Comparison of ENCODE assay signal across 8 mouse cellular contexts in the genomic region with DNA sequence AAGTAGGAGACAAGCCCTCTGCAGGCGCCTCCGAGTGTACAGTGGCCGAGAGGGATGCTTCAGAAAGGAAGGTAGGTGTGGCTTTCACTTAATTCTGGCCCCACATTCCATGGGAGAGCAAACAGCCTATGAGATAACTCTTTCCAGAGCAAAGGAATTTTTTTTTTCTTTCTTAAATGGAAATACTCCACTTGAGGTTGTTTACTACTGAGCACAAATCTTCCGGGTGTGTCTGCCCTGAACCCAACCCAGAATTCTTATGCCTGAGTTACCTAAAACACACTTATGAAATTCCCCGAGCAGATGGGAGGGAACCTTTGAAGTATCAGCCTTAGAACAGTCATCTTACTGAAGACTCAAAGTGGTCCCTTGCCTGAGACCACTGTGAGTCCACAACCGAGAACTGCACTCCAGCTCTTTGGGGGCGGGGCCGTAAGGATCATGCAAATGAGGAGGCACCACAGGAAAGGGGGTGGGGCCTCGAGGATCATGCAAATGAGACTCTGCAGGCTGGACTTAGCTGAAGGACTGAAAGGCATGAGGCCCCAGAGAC.
DNase-seq lines count a peak whose midpoint lies in the region; ATAC-seq and TF ChIP-seq lines count a peak whose summit lies in the region.

No protein-coding gene starts in this region.

- no peaks in the 10 kb centered on the region for H3K9me3 ChIP-seq in liver, embryonic 13.5 days (replicated peaks)
- no peaks in the 10 kb centered on the region for H3K9me3 ChIP-seq in liver, embryonic 12.5 days (replicated peaks)
- no peaks in the 10 kb centered on the region for H3K9me3 ChIP-seq in forebrain, embryonic 11.5 days (ENCODE audit: control insufficient read depth, low read length)
- H3K9me3 ChIP-seq in intestine, embryonic 16.5 days (ENCODE audit: control insufficient read depth, low read length), result no peaks in the 10 kb centered on the region

- no peak overlapping the region for H3K9ac ChIP-seq in liver, embryonic 13.5 days
- H3K9ac ChIP-seq in liver, embryonic 12.5 days, result no peak overlapping the region
- H3K9ac ChIP-seq in forebrain, embryonic 11.5 days (ENCODE audit: low read length), result no peak overlapping the region
- no peak overlapping the region for H3K9ac ChIP-seq in intestine, embryonic 16.5 days (ENCODE audit: low read depth, low read length)

- ATAC-seq in liver, embryonic 13.5 days (ENCODE audit: low read depth), result no peak
- ATAC-seq in liver, embryonic 12.5 days, result no peak
- ATAC-seq in forebrain, embryonic 11.5 days (replicated peaks; ENCODE audit: low FRiP score), result peak; percentile 95
- peak; percentile 83 for ATAC-seq in intestine, embryonic 16.5 days

- no peaks in the 10 kb centered on the region for H3K4me1 ChIP-seq in liver, embryonic 13.5 days (replicated peaks)
- H3K4me1 ChIP-seq in liver, embryonic 12.5 days, result no peaks in the 10 kb centered on the region
- H3K4me1 ChIP-seq in forebrain, embryonic 11.5 days (replicated peaks; ENCODE audit: control insufficient read depth, insufficient read depth, low read length), result peaks cover 2% of the 10 kb centered on the region; the same call in 1 of the 2 replicates
- H3K4me1 ChIP-seq in intestine, embryonic 16.5 days (ENCODE audit: control insufficient read depth, insufficient read depth, low read length), result no peaks in the 10 kb centered on the region
- H3K4me1 ChIP-seq in thymus, adult 2 months (replicated peaks; ENCODE audit: control insufficient read depth, insufficient read depth, low read length), result no peaks in the 10 kb centered on the region

- DNase-seq in liver, embryonic 13.5 days, result peak; percentile 25
- DNase-seq in forebrain, embryonic 11.5 days (ENCODE audit: low spot score), result peak; percentile 87
- DNase-seq in lung, postnatal 14 days, result peak; percentile 68
- peak; percentile 17 for DNase-seq in thymus, adult 2 months
- DNase-seq in layer of hippocampus, postnatal 25 days (ENCODE audit: extremely low spot score in 1 of 2, low spot score in 1 of 2), result no peak
- no peak for DNase-seq in ovary, postnatal 10 days (ENCODE audit: low spot score)

- WGBS in liver, embryonic 13.5 days (ENCODE audit: insufficient replicate concordance), result 42% methylated on average over 9 of the region's 9 CpGs
- WGBS in liver, embryonic 12.5 days (ENCODE audit: insufficient replicate concordance), result 46% methylated on average over 9 of the region's 9 CpGs
- 39% methylated on average over 9 of the region's 9 CpGs for WGBS in forebrain, embryonic 11.5 days
- 42% methylated on average over 9 of the region's 9 CpGs for WGBS in intestine, embryonic 16.5 days
- 85% methylated on average over 9 of the region's 9 CpGs for WGBS in thymus, adult 2 months

- H3K36me3 ChIP-seq in liver, embryonic 13.5 days, result no peaks in the 10 kb centered on the region
- no peaks in the 10 kb centered on the region for H3K36me3 ChIP-seq in liver, embryonic 12.5 days
- peaks cover 2% of the 10 kb centered on the region for H3K36me3 ChIP-seq in forebrain, embryonic 11.5 days (ENCODE audit: control insufficient read depth, insufficient read depth, low read length)
- no peaks in the 10 kb centered on the region for H3K36me3 ChIP-seq in intestine, embryonic 16.5 days (ENCODE audit: control insufficient read depth, insufficient read depth, low read length)
- H3K36me3 ChIP-seq in thymus, adult 2 months (ENCODE audit: control insufficient read depth, insufficient read depth, low read length), result no peaks in the 10 kb centered on the region

- TF ChIP-seq POLR2A in thymus, adult 2 months (IDR thresholded peaks at IDR 0.05; ENCODE audit: control insufficient read depth, extremely low read depth, insufficient read depth, low read length, poor library complexity), result no peak

- H3K4me3 ChIP-seq in liver, embryonic 13.5 days (replicated peaks), result no peak overlapping the region
- H3K4me3 ChIP-seq in liver, embryonic 12.5 days, result no peak overlapping the region
- no peak overlapping the region for H3K4me3 ChIP-seq in forebrain, embryonic 11.5 days (ENCODE audit: low read depth, low read length)
- no peak overlapping the region for H3K4me3 ChIP-seq in intestine, embryonic 16.5 days (ENCODE audit: low read length)
- no peak overlapping the region for H3K4me3 ChIP-seq in thymus, adult 2 months (ENCODE audit: control insufficient read depth, insufficient read depth, low read length)

- H3K27me3 ChIP-seq in liver, embryonic 13.5 days, result no peaks in the 10 kb centered on the region
- no peaks in the 10 kb centered on the region for H3K27me3 ChIP-seq in liver, embryonic 12.5 days (replicated peaks)
- no peaks in the 10 kb centered on the region for H3K27me3 ChIP-seq in forebrain, embryonic 11.5 days (ENCODE audit: control insufficient read depth, insufficient read depth, low read length)
- no peaks in the 10 kb centered on the region for H3K27me3 ChIP-seq in intestine, embryonic 16.5 days (replicated peaks; ENCODE audit: control insufficient read depth, insufficient read depth, low read length)
- H3K27me3 ChIP-seq in thymus, adult 2 months (ENCODE audit: control insufficient read depth, insufficient read depth, low read length), result no peaks in the 10 kb centered on the region

- no peak overlapping the region for H3K27ac ChIP-seq in liver, embryonic 13.5 days
- no peak overlapping the region for H3K27ac ChIP-seq in liver, embryonic 12.5 days
- H3K27ac ChIP-seq in forebrain, embryonic 11.5 days (ENCODE audit: low read depth, low read length), result no peak overlapping the region
- H3K27ac ChIP-seq in intestine, embryonic 16.5 days (ENCODE audit: low read length), result no peak overlapping the region
- H3K27ac ChIP-seq in thymus, adult 2 months (ENCODE audit: control insufficient read depth, insufficient read depth, low read length), result no peak overlapping the region

- H3K4me2 ChIP-seq in liver, embryonic 13.5 days, result no peak overlapping the region
- no peak overlapping the region for H3K4me2 ChIP-seq in liver, embryonic 12.5 days
- no peak overlapping the region for H3K4me2 ChIP-seq in forebrain, embryonic 11.5 days (ENCODE audit: low read depth, low read length, severe bottlenecking)
- H3K4me2 ChIP-seq in intestine, embryonic 16.5 days (ENCODE audit: low read depth, low read length), result 0 out of 2 replicates have a peak overlapping the region, but pooled peaks have one; percentile 21

- no peak for TF ChIP-seq CTCF in thymus, adult 2 months (IDR thresholded peaks at IDR 0.05; ENCODE audit: borderline replicate concordance, control insufficient read depth, extremely low read depth, insufficient read depth, low read length, poor library complexity)

Comparison
In these comparisons a context has a peak if more than half of its experiments do, and no peak if none do; other contexts are left out.
1. ATAC-seq: peak in forebrain, embryonic 11.5 days (single experiment) and intestine, embryonic 16.5 days (single experiment); none in liver, embryonic 13.5 days (single experiment) and liver, embryonic 12.5 days (single experiment).
2. DNase-seq: peak in liver, embryonic 13.5 days (single experiment), forebrain, embryonic 11.5 days (single experiment), lung, postnatal 14 days (single experiment) and thymus, adult 2 months (single experiment); none in layer of hippocampus, postnatal 25 days (0 of 2) and ovary, postnatal 10 days (single experiment).